Mouse (Mus musculus): ENCODE results near the gene Gpn3. TPM values are rescaled to one million over a fixed set of nuclear protein-coding genes. Genes with fewer than 3 reads are reported as not detected.
"Not testable (repeated sequence)": the region's sequence is repeated elsewhere in the genome, so short reads cannot be mapped to it uniquely, and the experiment has no call there.

Gene Gpn3
- polyA plus RNA-seq, 1 experiment from 2014 or later, result 74.4 TPM

DNA sequence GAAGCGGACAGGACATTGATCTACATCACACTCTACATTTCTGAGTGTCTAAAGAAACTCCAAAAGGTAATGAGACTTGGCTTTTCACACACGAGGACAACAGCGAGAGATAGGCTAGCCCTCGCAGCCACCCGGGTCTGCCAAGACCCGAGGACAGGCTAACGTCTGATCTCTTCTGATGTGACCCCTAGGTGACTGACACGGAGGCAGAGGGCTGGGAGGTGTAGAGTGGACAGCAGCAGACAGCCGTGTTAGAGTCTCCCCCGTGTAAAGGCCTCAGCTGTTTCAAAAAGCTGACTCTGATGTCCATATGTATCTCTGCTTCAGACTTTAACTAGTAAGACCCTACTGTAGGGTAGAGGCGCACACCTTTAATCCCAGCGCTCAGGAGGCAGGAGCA, 31.7 kb downstream of the Gpn3 start:
- Histone ChIP-seq H3K9ac (no peak overlapping the region), H3K4me3 (replicated peaks) (no peak overlapping the region), H3K36me3 (peaks cover 88% of the 10 kb centered on the region), H3K9me3 (replicated peaks) (no peaks in the 10 kb centered on the region), H3K4me1 (replicated peaks) (peaks cover 3% of the 10 kb centered on the region; the same call in 1 of the 2 replicates), H3K27ac (no peak overlapping the region), H3K4me2 (no peak overlapping the region), H3K27me3 (no peaks in the 10 kb centered on the region)
- WGBS (ENCODE audit: insufficient replicate concordance), result 88% methylated on average over 12 of the region's 12 CpGs
- no peak for ATAC-seq (ENCODE audit: low read depth)
- DNase-seq, result no peak

DNA sequence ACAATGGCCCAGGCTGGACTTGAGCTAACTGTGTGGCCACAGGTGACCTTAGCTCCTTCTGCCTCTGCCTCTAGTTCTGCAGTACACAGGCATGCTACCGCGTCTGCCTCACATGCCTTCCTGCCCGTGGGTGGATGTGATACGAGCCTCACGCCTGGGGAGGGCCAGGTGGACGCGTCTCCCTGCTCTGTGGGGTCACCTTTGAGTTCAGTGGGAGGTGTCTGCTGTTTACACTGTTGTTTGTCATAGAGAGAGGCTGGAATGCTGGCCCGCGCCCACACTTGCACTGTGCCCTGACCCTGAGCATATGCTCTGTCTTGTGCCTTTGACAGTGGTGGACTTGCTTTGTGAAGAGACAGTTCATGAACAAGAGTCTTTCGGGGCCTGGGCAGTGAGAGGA, 33.9 kb downstream of the Gpn3 start:
- DNase-seq (no peak), ATAC-seq (ENCODE audit: low read depth) (no peak; the same call in 1 of the 2 replicates)
- Histone ChIP-seq H3K27me3 (no peaks in the 10 kb centered on the region), H3K4me1 (replicated peaks) (no peaks in the 10 kb centered on the region), H3K9ac (no peak overlapping the region), H3K4me3 (replicated peaks) (no peak overlapping the region), H3K9me3 (replicated peaks) (no peaks in the 10 kb centered on the region), H3K27ac (no peak overlapping the region), H3K36me3 (peaks cover 77% of the 10 kb centered on the region), H3K4me2 (no peak overlapping the region)
- WGBS (ENCODE audit: insufficient replicate concordance), result 81% methylated on average over 10 of the region's 10 CpGs

DNA sequence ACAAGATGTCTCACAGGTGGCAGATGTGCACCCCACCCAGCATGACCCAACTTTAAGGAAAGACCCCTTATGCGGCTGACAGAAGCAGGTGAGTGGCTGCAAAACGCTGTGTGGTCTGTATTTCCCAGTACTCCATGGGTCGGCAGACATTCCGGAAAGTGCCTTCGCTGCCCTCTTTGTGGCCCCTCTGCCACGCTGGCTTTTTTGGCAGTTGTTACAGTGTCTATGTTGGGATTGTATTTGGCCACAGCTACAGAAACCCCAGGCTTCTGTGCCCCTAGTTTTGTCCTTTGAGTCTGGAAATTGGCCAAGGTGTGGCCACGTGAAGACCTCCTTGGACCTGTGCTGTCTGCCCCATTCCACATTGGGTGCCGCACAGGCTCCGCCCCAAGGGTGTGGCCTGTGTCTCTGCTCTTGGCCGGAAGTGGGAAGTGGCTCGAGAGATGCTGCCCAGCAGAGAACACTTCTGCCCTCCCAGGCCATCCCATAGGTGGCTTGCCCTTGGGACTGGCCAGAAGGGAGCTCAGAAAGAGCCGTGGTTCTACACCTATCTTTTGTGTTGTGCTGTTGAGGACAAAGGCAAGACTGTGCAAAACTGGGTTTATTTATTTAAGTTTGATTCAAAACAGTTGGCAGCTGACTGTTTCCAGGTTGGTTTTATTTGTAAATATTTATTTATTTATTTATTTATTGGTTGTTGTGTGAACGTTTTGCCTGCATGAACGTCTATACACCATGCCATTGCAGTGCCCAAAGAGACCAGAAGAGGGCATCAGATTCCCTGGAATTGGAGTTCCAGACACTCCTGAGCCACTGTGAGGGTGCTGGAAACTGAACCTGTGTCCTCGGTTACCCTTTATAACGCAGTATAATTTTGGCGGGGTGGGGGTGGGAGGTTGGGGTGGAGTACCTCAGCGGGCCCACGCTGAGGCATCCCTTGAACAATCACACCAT, 38.3 kb downstream of the Gpn3 start:
- no peak for ATAC-seq (ENCODE audit: low read depth)
- H3K4me3 ChIP-seq (replicated peaks), result no peak overlapping the region
- no peak overlapping the region for H3K27ac ChIP-seq
- 0 out of 2 replicates have a peak, but pooled peaks cover 4% of the 10 kb centered on the region for H3K4me1 ChIP-seq (replicated peaks)
- H3K9ac ChIP-seq, result no peak overlapping the region
- no peaks in the 10 kb centered on the region for H3K27me3 ChIP-seq
- no peak for DNase-seq
- 77% methylated on average over 19 of the region's 19 CpGs for WGBS (ENCODE audit: insufficient replicate concordance)
- no peaks in the 10 kb centered on the region for H3K9me3 ChIP-seq (replicated peaks)
- peaks cover 37% of the 10 kb centered on the region for H3K36me3 ChIP-seq
- no peak overlapping the region for H3K4me2 ChIP-seq

DNA sequence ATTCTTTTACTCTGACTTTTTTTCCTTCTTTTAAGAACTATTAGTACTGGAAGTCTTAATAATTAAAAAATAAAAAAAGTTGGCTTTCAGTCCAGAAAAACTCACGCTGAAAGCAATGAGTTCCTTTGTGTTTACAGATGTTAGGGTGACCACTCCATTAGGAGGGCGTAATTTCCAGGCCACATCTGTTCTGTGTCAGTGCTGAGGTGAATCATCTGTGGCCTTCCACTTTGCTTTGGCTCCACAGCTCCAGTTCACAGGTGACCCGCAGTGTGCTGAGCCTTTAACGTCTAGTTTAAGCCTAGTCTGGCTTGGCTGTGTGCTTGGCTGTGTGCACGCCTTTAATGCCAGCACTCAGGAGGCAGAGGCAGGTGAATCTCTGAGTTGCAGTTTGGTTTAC, 40.2 kb downstream of the Gpn3 start:
- no peak overlapping the region for H3K4me3 ChIP-seq (replicated peaks)
- 67% methylated on average over 5 of the region's 5 CpGs for WGBS (ENCODE audit: insufficient replicate concordance)
- no peak for ATAC-seq (ENCODE audit: low read depth)

DNA sequence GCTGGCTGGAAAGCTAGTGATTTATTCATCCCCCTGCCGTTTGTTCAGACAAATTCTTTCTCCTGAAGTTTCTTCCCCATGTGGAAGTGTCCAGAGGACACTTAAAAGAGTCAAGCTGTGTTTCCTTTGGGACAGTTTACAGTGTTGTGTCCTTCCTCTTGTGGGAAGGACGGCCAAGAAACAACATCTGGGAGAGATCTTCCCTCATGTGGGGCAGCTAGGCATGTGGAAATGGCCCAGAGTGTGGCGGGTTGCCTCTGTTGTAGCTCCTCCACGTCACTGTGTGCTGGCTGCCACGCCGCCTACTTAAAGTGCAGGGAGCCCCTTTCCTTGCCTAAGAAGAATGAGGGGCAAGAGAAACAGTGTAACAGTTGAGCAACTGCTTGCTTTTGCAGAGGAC, 41.1 kb downstream of the Gpn3 start:
- H3K27ac ChIP-seq, result no peak overlapping the region
- no peak overlapping the region for H3K4me3 ChIP-seq (replicated peaks)
- no peak overlapping the region for H3K9ac ChIP-seq
- whole genome bisulfite sequencing (ENCODE audit: insufficient replicate concordance), result 47% methylated on average over 6 of the region's 6 CpGs
- ATAC-seq (ENCODE audit: low read depth) (no peak), DNase-seq (no peak)
- 0 out of 2 replicates have a peak, but pooled peaks cover 4% of the 10 kb centered on the region for H3K4me1 ChIP-seq (replicated peaks)
- H3K9me3 ChIP-seq (replicated peaks), result no peaks in the 10 kb centered on the region
- H3K4me2 ChIP-seq, result no peak overlapping the region
- H3K36me3 ChIP-seq, result peaks cover 11% of the 10 kb centered on the region
- no peaks in the 10 kb centered on the region for H3K27me3 ChIP-seq

More for the DNA sequence above, 40.2 kb downstream of the Gpn3 start:
- Histone ChIP-seq H3K4me1 (replicated peaks) (0 out of 2 replicates have a peak, but pooled peaks cover 4% of the 10 kb centered on the region), H3K27me3 (no peaks in the 10 kb centered on the region), H3K27ac (no peak overlapping the region), H3K36me3 (peaks cover 18% of the 10 kb centered on the region), H3K4me2 (no peak overlapping the region), H3K9me3 (replicated peaks) (no peaks in the 10 kb centered on the region), H3K9ac (no peak overlapping the region)
- no peak for DNase-seq

DNA sequence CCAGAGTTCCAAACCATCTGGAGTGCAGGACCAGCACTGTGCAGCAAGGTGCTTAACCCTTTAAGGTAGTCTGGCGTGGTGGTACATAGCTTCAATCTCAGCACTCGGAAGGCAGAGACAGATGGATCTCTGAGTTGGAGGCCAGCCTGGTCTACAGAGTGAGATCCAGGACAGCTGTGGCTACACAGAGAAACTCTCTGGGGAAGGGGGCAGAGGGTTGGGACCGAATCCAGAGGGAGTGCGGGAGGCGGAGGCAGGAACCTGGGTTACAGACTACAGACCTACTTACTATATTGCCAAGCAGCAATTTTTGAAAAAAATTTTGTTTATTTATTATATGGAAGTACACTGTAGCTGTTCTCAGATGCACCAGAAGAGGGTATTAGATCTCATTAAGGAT, 42.7 kb downstream of the Gpn3 start:
- DNase-seq (no peak), ATAC-seq (ENCODE audit: low read depth) (no peak)
- Histone ChIP-seq H3K4me2 (no peak overlapping the region), H3K27me3 (no peaks in the 10 kb centered on the region), H3K4me3 (replicated peaks) (no peak overlapping the region), H3K9ac (no peak overlapping the region), H3K4me1 (replicated peaks) (0 out of 2 replicates have a peak, but pooled peaks cover 4% of the 10 kb centered on the region), H3K36me3 (peaks cover 11% of the 10 kb centered on the region), H3K27ac (no peak overlapping the region), H3K9me3 (replicated peaks) (no peaks in the 10 kb centered on the region)
- WGBS (ENCODE audit: insufficient replicate concordance), result 85% methylated on average over 5 of the region's 5 CpGs

DNA sequence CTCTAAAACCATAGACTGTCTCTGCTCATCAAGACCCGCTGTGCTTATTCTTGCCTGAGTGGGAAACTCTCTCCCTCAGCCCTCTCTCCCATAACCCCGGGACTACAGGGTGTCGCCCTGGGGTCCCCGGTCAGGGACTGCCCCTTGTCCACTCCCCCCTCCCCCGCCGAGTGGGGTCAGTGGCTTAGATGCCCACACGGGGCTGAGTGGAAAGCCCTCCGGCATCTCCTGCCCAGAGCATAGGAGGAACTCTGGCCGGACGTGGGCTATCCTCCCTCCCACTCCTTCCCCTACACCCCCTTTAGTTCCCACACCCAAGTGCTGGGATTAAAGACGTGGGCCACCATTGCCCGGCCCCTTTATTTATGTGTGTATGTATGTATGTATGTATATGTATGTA, 43.8 kb downstream of the Gpn3 start:
- Histone ChIP-seq H3K9me3 (replicated peaks) (no peaks in the 10 kb centered on the region), H3K4me2 (no peak overlapping the region), H3K27ac (no peak overlapping the region), H3K36me3 (no peaks in the 10 kb centered on the region), H3K4me3 (replicated peaks) (no peak overlapping the region), H3K4me1 (replicated peaks) (peaks cover 5% of the 10 kb centered on the region), H3K27me3 (no peaks in the 10 kb centered on the region), H3K9ac (no peak overlapping the region)
- 68% methylated on average over 12 of the region's 12 CpGs for WGBS (ENCODE audit: insufficient replicate concordance)
- no peak for DNase-seq
- no peak for ATAC-seq (ENCODE audit: low read depth)

DNA sequence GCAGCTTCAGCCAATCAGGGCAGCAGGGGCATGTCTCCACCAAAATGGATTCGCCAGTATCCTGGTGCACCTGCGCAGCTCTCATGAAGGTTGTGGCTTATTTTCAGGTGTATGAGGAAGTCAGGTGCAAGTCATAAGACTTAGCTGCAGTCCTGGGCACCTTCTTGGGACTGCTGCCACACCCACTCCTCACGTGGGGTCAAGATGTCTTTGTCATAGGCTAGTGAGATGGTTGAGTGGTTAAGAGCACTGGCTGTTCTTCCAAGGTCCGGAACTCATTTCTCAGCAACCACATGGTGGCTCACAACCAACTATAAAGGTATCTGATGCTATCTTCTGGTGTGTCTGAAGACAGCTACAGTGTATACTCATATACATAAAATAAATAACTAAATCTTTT, 49.0 kb downstream of the Gpn3 start:
- not testable (repeated sequence) for H3K27me3 ChIP-seq; H3K36me3 ChIP-seq; H3K27ac ChIP-seq; H3K9me3 ChIP-seq (replicated peaks); H3K9ac ChIP-seq; ATAC-seq (ENCODE audit: low read depth); DNase-seq; H3K4me3 ChIP-seq (replicated peaks)
- 34% methylated on average over 4 of the region's 4 CpGs for WGBS (ENCODE audit: insufficient replicate concordance)
- peak overlapping the region; percentile 93 for H3K4me2 ChIP-seq
- H3K4me1 ChIP-seq (replicated peaks), result peaks cover 34% of the 10 kb centered on the region

DNA sequence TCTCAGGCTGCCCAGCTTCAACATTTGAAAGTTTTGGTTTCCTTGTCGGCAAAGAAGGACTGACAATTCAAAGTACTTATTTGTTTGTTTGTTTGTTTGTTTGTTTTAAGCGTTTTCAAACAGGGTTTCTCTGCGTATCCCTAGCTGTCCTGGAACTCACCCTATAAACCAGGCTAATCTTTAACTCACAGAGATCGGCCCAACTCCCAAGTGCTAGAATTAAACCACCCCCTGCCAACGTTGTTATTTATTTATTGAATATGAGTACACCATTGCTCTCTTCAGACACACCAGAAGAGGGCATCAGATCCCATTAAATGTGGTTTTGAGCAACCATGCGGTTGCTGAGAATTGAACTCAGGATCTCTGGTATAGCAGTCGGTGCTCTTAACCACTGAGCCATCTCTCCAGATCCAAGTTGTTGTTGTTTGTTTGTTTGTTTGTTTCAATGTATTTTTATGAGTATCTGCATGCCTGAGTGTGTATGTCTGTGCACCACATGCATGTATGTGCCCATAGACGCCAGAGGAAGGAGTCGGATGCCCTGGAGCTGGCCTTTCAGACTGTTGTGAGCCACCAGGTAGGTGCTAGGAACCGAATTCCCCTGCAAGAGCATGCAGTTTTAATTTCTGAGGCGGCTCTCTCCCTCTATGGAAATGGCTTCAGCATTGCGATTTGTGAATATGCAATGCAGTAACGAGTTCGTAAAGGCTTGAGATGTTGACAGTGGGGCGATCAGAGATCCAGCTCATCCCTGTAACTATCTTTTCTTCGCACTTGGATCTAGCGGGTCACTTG, 49.8 kb downstream of the Gpn3 start, which contains the start of gene Anapc7:
Gene Anapc7, plus strand, starts transcription at position 423 of the 798 bp plus-strand sequence.
- H3K4me3 ChIP-seq (replicated peaks), result peak within 1 kb of the TSS; percentile 97
- H3K36me3 ChIP-seq, result peaks cover 3% of the 10 kb centered on the region; the same call in 1 of the 2 replicates
- DNase-seq (no peak), ATAC-seq (ENCODE audit: low read depth) (peak; percentile 19)
- peak within 1 kb of the TSS; percentile 93 for H3K4me2 ChIP-seq
- peaks cover 34% of the 10 kb centered on the region for H3K4me1 ChIP-seq (replicated peaks)
- H3K9me3 ChIP-seq (replicated peaks), result no peaks in the 10 kb centered on the region
- peak within 1 kb of the TSS; percentile 94 for H3K9ac ChIP-seq
- H3K27ac ChIP-seq, result peak within 1 kb of the TSS; percentile 77
- H3K27me3 ChIP-seq, result no peaks in the 10 kb centered on the region
- 14% methylated on average over 17 of the region's 17 CpGs for WGBS (ENCODE audit: insufficient replicate concordance)

DNA sequence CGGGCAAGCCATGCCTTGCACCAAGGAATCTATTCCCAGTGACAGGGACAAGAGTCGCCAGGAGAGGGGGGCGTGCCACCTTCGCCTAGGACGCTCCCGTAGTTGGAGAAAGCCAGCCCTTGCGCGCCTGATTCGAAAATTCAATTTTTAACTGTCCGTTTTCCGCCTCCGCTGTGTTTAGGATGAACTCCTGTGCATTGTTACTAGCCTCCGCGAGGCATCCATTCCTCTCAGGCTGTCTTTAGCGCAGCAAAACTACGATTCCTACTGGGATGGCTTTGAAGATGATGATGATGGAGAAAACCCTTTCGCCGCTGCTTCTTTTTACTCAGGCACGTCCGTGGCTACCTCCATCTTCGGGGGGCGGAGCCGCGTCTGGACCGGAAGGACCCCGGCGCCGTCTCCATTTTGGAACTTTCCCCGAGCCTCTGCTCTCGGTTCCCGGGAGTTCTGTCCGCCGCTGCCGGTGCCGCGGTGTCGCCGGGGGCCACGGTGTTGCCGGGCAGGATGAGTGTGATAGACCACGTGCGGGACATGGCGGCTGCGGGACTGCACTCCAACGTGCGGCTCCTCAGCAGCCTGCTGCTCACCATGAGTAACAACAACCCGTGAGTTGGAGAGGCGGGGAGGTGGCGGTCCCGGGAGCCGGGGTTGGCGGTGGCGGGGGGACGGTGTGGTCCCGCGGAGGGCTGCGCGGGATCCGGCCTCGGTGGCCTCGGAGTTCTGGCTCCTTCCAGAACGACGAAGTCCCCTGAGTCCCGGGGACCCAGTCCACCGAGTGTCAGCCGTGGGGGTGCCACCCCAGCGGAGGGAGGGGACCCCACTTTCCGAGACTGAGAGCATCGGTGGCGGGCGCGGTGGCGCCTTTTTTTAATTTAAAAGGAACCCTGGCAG, 50.6 kb downstream of the Gpn3 start:
- ATAC-seq (ENCODE audit: low read depth) (peak; percentile 85), DNase-seq (peak; percentile 85)
- Histone ChIP-seq H3K9me3 (replicated peaks) (no peaks in the 10 kb centered on the region), H3K4me1 (replicated peaks) (peaks cover 34% of the 10 kb centered on the region), H3K36me3 (peaks cover 3% of the 10 kb centered on the region; the same call in 1 of the 2 replicates), H3K4me2 (peak overlapping the region; percentile 93), H3K4me3 (replicated peaks) (peak overlapping the region; percentile 97), H3K27me3 (no peaks in the 10 kb centered on the region), H3K27ac (peak overlapping the region; percentile 77), H3K9ac (peak overlapping the region; percentile 94)
- under 1% methylated on average over 73 of the region's 73 CpGs for WGBS (ENCODE audit: insufficient replicate concordance)
